Mouse (Mus musculus) embryonic fibroblast, embryonic 13.5 days (primary cell): ENCODE data around the gene Triobp. TPM values are rescaled to one million over a fixed set of nuclear protein-coding genes. Genes with fewer than 3 reads are reported as not detected.
A peak's percentile ranks its signal among the peaks of the same experiment; 100 is the strongest.

Source experiments
- H3K27ac ChIP-seq: 2 replicates; pipeline ENCODE4 v1.5.1; 2012; ENCODE audit warnings: low read length, control low read depth, inconsistent platforms; ENCODE audit not compliant: insufficient read depth
- H3K4me1 ChIP-seq: 2 replicates; pipeline ENCODE4 v1.6.1; 2011; ENCODE audit warnings: low read length; ENCODE audit not compliant: control insufficient read depth, insufficient read depth
- H3K4me3 ChIP-seq: 2 replicates; pipeline ENCODE4 v1.5.1; 2011; ENCODE audit warnings: mild to moderate bottlenecking, control low read depth, low read length; ENCODE audit not compliant: insufficient read depth
- CTCF ChIP-seq: IDR thresholded peaks from 2 replicates; pipeline ENCODE4 v1.5.1; 2011; ENCODE audit warnings: mild to moderate bottlenecking, control low read depth, low read length, moderate library complexity, borderline replicate concordance; ENCODE audit not compliant: insufficient read depth
- POLR2A ChIP-seq: IDR thresholded peaks from 2 replicates; pipeline ENCODE4 v1.6.1; 2011; ENCODE audit warnings: low read depth, mild to moderate bottlenecking, control low read depth, low read length, moderate library complexity
- polyA plus RNA-seq: library from polyadenylated mRNA; stranded (reverse); fragments of >200 nt; gene quantifications from 2 replicates; pipeline ENCODE4 v1.2.4, GENCODE M21; 2011; ENCODE audit warnings: low read depth; ENCODE audit not compliant: missing spikeins, insufficient read length

Gene Triobp
- polyA plus RNA-seq, 1 experiment = 34.2 TPM

DNA sequence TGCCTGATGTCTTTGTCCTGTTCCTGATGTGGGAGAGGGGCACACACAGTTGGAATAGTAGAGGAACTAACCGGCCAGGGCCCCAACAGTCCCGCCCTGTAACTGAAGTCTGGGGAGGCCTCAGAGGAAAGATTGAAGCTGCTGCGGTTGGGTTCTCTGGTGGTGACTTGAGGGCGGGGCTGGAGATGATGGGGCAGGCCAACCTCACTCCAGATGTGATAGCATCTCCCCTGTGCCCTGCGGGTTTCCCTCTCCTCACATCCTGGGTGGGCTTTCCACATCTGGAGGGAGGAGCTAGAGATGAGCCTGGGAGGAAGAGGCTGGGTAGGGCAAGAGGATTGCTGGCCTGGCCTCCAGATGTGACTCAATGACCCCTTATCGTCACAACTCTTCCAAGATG, 23.9 kb upstream of the Triobp start:
- Histone ChIP-seq H3K4me1 (peaks cover 17% of the 10 kb centered on the region), H3K27ac (no peak overlapping the region), H3K4me3 (no peak overlapping the region)
- TF ChIP-seq POLR2A (no peak), CTCF (no peak)

DNA sequence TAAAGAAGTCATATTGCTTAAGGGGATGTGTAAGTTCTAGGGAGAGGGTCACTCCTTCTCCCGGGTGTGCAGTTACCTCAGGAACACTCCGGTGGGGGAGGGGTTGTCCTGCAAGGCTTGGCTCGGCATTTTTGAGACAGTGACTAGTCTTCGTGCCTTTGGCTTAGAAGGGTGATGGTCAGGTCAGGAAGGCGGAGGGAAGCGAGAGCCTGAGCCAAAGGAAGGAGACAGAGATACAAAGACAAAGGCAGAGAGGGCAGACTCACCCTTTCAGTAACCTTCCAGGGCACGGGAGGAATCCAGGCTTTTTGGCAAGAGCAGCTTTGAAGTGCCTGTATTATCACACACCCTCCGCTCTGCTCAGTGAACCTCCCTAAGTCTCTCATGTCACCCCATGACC, 22.4 kb upstream of the Triobp start:
- no peak for TF ChIP-seq POLR2A
- TF ChIP-seq CTCF = no peak
- no peak overlapping the region for H3K4me3 ChIP-seq
- H3K4me1 ChIP-seq = peaks cover 19% of the 10 kb centered on the region
- peak overlapping the region; percentile 92 for H3K27ac ChIP-seq

DNA sequence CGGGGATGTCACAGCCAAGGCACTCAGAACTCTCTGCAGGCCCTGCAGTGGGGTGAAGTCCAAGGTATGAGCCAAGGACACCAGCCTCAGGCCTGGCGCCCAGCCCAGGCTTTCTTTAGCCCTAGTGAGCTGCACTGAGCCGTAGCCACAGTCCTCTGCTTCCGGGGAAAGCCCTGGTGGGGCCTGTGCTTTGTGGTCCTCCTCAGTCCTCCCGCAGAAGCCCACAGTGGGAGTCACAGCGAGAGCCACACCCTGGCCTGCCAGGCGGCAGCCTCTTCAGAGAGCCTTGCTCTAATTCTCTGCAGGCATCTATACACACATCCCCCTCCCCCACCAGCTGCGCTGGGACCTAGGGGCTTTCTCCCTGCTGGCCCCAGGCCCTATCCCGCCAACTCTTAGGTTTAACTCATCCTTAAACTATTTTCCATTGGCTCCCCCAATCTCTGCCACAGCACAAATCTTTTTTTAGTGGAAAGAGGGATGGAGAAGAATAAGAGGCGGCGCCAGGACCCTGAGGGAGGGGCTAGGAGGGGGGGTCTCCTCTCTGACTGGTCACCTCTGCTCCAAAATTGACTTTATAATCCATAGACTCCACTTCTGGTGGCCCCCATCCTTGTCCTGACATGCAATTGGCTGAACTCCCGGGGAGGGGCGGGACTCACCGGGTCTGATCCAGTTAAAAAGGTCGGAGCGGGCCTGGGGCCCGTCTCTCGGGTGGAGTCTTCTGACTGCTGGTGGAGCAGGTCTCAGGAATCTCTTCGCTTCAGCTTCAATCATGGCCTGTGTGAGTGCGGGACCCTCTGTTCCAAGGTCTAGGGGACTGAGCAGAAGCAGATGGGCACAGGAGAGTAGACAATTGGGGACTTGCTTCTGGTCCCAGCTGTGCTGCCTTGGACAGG, 21.3 kb upstream of the Triobp start, which contains the start of gene Lgals1:
TSS of gene Lgals1 (plus strand) at position 705 of the 899 bp plus-strand sequence.
- TF ChIP-seq CTCF = no peak
- peak; percentile 100 for TF ChIP-seq POLR2A
- H3K27ac ChIP-seq = peak within 1 kb of the TSS; percentile 99
- H3K4me3 ChIP-seq = peak within 1 kb of the TSS; percentile 82
- H3K4me1 ChIP-seq = peaks cover 20% of the 10 kb centered on the region

DNA sequence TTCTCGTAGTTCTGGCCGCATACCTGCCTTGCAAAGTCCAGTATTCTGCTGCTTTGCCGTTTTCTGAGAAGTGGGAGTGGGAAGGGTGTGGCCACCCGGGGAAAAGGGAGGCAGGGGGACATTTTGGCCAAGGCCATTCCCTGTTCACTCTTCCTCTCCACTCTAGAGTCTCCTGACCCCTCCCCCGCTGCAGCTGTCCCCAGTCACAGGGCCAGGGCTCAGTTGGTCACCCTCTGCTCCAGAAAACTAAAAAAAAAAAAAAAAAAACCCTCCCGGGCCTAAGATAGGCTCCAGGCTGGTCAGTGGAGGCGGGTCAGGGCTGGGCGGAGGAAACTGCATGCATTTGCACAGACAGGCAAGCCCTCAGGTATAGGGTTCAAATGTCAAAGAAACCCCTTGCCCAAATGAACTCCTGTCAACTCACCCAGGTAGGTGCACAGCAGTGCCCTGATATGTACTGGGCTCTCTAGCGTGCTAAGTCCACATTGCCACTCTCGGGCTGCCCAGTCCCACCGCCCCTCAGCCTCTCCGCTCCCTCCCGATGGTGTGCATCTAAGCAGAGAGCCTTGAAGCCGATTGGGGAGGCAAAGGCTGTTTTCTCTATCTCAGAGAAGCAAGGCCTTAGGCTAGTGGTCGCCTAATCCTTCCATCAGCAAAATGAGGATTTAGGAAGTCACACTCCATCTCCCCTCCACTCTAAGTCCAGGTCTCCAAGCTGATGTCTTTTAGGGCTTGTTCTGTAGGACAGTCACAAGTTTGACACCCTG, 20.3 kb upstream of the Triobp start:
- H3K4me1 ChIP-seq = peaks cover 20% of the 10 kb centered on the region
- peak overlapping the region; percentile 82 for H3K4me3 ChIP-seq
- H3K27ac ChIP-seq = peak overlapping the region; percentile 99
- TF ChIP-seq CTCF = no peak
- peak; percentile 39; the same call in 1 of the 2 replicates for TF ChIP-seq POLR2A

DNA sequence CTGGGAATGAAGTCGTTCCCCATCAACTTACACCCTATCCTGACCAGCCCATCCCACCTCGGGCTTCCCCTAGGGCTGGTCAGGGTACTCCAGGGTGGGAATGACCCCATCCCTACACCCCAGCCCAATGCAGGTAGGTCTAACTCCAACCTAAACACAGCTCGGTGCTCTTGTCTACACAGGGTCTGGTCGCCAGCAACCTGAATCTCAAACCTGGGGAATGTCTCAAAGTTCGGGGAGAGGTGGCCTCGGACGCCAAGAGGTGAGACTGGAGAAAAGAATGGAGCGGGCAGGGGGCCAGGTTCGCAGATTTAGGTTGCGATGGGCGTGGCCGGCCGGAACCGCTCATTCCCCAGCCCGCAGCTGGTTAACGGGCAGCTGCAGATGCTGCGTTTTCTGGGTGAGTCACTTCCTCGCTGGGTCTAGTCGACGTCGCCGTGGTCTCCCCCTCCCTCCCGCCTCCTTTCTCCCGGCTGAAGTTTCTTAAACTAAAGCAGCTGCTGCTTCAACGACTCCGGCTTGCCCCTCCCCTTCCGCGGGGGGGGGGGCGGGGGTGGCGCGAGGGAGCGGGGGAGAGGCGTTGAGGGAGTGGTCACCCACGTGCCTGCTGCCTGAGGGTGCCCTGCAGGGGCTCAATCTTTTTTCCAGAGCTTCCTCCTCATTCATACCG, 19.6 kb upstream of the Triobp start:
- Histone ChIP-seq H3K4me1 (peaks cover 20% of the 10 kb centered on the region), H3K4me3 (peak overlapping the region; percentile 82), H3K27ac (peak overlapping the region; percentile 99)
- TF ChIP-seq POLR2A (peak; percentile 67), CTCF (no peak)

DNA sequence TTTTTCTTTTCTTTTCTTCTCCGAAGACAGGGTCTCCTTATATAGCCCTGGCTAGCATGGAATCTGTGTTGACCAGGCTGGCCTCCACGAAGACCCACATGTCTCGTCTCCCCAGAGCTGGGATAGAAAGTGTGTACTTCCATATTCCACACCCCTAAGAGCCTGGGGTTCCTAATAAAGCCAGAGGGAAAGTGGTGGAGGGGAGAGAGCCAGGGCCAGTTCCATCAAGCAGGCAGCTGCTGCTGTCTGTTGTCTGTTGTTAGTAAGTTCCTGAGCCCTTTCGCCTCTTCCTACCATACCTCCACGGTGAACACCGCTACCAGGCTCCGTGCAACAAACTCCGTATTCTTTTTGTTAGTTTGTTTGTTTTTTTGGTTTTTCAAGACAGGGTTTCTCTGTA, 19.0 kb upstream of the Triobp start:
- peaks cover 20% of the 10 kb centered on the region for H3K4me1 ChIP-seq
- TF ChIP-seq CTCF (no peak), POLR2A (peak; percentile 38)
- peak overlapping the region; percentile 46 for H3K4me3 ChIP-seq
- H3K27ac ChIP-seq = peak overlapping the region; percentile 82

DNA sequence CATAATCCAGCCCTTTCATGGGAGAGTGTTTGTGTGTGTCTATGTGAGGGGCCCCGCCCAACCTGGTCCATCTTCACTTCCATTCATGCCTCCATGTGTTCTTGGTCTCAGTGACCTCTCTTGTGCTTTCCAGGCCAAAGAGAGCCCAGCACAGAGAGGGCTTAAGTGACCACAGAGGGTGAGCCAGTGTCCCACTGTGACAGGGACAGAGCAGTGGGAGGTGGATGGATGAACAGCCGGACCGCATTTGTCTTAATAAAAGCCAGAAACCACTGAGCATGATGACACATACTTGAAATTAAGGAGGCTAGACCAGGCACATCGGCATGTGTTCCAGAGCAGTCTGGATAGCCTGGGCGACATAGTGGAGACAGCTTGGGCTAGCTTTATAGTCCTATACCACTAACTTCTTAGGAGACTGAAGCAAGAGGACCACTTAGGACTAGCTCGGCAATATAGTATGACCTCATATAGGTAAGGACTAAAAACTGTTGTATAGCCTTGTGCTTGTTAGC, 17.3 kb upstream of the Triobp start:
- Histone ChIP-seq H3K27ac (peak overlapping the region; percentile 15), H3K4me1 (peaks cover 16% of the 10 kb centered on the region), H3K4me3 (no peak overlapping the region)
- TF ChIP-seq POLR2A (peak; percentile 12), CTCF (no peak)

DNA sequence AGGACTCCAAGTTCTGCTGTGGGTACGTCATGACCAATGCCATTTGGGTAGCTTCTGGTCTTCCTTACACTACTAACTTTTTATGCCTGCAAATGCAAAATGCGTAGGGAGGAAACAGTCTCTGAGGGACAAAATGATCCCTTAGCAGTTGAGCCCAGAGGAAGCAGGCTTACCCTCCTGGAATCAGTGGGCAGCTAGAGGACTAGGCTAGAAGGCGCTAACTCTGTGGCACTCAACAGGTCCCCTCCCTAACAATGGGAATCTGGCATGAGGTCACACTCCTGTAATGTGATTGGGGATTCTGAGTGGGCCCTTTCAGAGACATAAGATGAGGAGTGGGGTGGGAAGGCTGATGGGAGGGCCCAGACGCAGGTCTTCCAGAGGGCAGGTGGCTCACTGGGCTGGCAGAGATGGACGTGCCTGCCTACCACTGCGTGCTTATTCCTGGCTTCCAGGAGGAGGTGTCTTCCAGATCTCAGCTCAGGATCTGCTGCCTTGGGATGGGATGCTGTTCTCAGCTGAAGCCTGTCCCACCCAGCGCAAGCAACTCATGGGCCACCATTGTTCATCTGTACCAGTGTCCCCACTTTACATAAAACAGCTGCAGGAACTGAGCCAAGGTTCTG, 16.6 kb upstream of the Triobp start:
- Histone ChIP-seq H3K4me3 (no peak overlapping the region), H3K27ac (peak overlapping the region; percentile 15), H3K4me1 (peaks cover 10% of the 10 kb centered on the region; the same call in 1 of the 2 replicates)
- TF ChIP-seq CTCF (no peak), POLR2A (peak; percentile 86)

DNA sequence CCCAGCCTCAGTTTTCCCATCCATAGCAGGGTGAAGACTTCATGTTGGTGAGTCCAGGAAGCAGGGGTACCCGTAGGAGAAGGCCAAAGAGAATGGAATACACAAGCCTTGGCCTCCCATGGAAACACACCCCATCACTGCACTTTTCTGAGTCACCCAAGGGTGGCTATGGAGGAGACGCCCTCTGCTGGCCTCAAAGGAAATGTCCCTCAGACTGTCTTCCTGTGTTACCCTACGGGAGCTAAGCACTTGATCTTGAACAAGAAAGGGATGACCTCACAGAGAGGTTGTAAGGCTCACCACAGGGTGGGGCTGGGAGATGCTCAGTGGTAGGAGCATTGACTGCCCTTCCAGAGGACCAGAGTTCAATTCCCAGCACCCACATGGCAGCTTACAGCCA, 15.9 kb upstream of the Triobp start:
- Histone ChIP-seq H3K4me3 (no peak overlapping the region), H3K4me1 (peaks cover 14% of the 10 kb centered on the region; the same call in 1 of the 2 replicates), H3K27ac (no peak overlapping the region)
- TF ChIP-seq POLR2A (peak; percentile 50), CTCF (peak; percentile 47; the same call in 1 of the 2 replicates)
